Mouse (Mus musculus) G1E-ER4 (cell line): ENCODE data around the gene Gm10134. TPM values are rescaled to one million over a fixed set of nuclear protein-coding genes. Genes with fewer than 3 reads are reported as not detected.

Source experiments
- GATA1 ChIP-seq: IDR thresholded peaks from one replicate; pipeline ENCODE4 v1.8.0; 2012; ENCODE audit warnings: low read length, inconsistent platforms
- polyA plus RNA-seq: library from polyadenylated mRNA; stranded (reverse); fragments of >175 nt; gene quantifications from 2 replicates; pipeline ENCODE4 v1.2.3, GENCODE M21; 2012

Gene Gm10134
- not detected in 2 replicates for polyA plus RNA-seq

DNA sequence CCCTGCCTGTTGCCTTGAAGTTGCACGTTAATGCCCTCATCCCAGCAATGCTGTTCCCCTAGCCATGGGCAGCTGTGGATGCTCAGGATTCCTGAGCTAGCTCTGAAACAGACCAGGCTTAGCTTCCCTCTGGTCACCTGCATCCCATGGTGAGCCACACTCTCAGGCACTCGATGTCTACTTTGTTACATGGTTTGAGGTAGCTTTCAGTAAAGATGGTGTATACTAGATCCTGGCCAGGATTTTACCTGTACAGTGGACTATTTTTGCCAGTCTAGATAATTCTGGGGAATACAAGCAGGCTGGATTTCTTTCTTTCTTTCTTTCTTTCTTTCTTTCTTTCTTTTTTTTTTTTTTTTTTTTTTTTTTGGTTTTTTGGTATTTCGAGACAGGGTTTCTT, at the start of gene Gm10134:
Gm10134 (plus strand) TSS at position 301 of the 400 bp plus-strand sequence.
- TF ChIP-seq GATA1, result no peak

- TF ChIP-seq GATA1, result no peak
Measured at GRCm38 (mm10) chr2:28456616-28457015, 49.3 kb upstream of the Gm10134 start.

DNA sequence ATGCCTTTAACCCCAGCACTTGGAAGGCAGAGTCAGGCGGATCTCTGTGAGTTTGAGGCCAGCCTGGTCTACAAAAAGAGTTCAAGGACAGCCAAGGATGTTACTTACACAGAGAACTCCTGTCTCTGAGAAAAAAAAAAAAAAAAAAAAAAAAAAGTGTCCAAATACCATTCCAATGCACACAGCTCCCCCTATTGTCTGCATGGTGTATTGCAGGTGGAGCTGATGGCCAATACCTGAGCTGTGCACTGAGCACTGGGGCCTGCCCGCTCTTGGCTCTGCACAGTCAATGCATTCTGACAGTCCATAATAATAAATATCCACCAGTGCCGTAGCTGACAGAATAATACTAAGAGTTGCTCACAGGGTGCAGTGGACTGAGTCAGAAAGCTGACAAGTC, 42.0 kb upstream of the Gm10134 start:
- TF ChIP-seq GATA1, result no peak

GRCm38 (mm10) chr2:28464919-28465318, 41.0 kb upstream of the Gm10134 start:
- no peak for TF ChIP-seq GATA1

DNA sequence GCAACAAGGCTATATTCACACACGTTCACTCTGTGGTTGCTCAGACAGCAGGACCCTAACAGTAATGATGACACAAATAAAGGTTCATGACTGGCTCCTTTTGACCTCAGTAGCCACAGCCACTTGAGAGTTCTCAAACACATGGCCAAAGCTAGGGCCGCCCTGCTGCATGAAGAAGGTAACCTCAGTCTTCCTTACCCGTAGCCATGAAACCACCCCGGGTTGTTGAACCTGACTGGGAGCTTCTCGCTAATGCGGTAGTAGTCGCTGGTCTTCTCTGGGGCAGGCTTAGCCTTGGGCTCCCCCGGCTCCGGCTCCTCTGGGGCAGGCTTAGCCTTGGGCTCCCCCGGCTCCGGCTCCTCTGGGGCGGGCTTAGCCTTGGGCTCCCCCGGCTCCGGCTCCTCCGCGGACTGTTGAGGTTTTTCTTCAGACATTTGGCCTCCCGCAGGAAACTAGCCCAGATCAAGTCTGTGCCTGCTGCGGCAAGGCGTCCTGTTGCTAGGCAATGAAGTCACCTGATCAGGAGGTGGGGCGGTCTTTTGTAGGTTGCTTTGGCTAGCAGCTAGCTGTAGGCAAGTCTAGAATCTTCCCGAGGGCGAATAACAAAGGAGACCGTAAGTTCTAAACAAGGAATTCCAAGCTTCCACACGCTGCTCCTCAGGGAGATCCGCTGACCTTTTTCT, 39.9 kb upstream of the Gm10134 start, which contains the start of gene 1700007K13Rik:
1700007K13Rik (minus strand) TSS at position 497 of the 683 bp plus-strand sequence.
- no peak for TF ChIP-seq GATA1

GRCm38 (mm10) chr2:28467860-28468485, 37.9 kb upstream of the Gm10134 start, which contains the start of gene Mrps2:
Mrps2 (plus strand) TSS chr2:28468066.
- TF ChIP-seq GATA1, result no peak

GRCm38 (mm10) chr2:28468486-28469225, 37.2 kb upstream of the Gm10134 start:
- no peak for TF ChIP-seq GATA1

GRCm38 (mm10) chr2:28469461-28469860, 36.4 kb upstream of the Gm10134 start:
- no peak for TF ChIP-seq GATA1

DNA sequence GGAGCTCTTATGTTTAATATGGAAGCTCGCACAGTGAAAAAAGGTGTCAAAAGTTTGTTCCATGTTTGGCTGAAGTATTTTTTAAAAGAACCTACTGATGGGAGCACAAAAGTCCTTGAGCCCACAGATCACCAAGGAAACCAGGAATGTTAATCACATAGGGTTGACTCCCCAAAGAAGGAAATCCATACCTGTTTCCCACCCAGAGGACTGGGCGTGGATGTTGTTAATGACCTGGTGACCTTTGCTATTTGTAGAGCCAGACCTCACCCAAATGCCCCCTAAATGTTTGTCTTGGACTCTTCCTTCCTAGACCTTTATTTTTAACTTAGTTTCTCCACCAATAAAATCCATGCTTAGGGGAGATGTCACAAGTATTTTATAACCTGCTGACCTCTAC, 35.3 kb upstream of the Gm10134 start:
- no peak for TF ChIP-seq GATA1

DNA sequence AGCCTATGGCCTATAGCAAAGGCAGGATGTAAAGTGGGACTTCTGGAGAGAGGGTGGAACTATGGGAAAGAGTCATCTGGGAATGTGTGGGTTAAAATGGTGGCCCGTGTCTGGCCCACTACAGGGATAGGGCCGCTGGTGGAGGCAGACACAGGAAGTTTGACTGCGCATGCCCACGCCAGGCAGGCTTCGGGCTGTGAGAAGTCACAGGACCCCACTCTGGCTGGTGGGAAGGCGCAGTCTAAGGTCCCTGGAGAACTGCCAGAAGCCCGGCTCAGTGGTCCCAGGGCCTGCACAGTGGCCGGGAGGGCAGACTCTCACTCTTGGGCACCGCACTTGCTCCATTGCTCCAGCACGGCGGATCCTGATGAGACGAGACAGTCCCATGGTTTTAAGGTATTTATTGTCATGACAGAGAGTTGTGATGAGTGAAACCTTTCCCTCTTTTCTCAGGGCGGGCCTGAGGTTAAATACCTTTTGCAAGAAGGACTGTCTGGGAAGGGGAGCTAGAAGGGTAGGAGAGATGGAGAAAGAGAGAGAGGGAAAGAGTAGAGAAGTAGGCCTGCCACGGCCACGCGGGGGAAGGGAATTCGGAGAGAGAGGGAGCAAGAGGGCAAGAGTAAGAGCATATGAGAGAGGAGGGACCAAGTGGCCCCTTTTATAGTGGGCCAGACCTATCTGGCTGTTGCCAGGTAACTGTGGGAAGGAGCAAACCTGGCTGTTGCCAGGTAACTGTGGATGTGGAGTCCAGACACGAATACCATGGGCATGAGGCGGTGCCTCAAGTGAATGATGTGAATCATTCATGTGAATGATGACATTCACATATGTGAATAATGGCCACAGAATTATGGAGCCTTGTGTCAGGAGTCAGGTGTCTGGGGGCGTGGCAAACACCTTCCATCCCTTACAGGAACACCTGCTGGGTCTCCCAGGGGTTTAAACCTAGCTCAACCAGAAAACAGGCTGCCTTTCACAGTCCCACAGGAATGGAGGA, 26.4 kb upstream of the Gm10134 start:
- no peak for TF ChIP-seq GATA1

DNA sequence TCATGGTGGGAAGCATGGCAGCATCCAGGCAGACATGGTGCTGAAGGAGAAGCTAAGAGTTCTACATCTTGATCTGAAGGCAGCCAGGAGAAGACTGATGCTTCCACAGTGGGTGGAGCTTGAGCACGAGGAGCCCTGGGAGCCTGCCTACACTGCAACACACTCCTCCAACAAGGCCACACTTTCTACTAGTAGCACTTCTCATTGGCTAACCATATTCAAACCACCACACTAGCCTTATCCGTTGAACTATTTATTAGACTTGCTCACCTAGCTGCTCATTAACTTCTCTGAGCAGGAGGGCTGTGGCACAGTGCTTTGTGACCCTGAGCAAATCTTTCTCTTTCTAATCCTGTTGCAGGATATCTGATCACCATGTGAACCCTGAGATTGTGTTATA, 22.0 kb upstream of the Gm10134 start:
- TF ChIP-seq GATA1, result no peak

DNA sequence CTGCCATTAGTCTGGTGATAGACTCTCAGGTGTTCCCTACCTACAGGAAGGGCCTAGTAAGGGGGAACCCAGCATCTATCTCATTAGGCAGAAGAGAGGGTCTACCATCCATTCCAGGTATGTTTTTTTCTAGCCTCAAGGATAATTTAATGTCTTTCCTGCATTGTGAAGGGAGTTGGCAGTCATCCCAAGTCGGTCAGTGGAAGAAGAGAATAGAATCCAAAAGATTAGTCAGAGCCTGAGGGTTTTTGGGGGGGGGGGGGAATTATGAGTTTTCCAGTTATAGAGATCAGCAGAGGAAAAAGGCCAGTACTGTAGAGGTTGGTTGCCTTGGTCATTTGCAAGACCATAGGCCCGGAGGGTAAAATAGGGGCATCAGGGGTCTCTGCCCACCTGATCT, 11.4 kb upstream of the Gm10134 start:
- no peak for TF ChIP-seq GATA1

DNA sequence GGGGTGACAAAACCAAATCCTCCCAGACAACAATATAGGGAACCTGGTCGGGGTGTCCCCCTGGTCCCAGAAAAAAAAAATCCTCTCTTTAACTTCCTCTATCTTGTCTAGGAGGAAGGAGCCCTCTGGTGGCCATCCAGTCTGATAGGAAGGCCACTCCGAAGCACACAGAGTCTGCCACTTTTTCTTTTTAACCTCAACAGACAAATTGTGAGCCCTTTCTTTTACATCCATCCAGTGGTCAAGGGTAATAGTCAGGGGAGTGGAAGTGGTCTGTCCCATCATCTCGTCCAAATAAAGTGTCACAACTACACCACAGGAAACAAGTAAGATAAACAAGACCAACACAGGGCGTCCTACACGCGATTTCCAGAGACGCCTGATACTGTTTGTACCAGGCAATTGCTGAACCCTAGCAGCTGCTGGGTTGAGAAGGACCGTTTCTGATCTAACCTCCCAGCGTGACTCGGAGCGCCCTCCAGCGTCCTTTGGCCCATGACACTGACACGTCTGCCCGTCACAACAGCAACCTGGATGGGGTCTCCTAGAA, 10.6 kb upstream of the Gm10134 start:
- TF ChIP-seq GATA1, result no peak

- TF ChIP-seq GATA1, result no peak
Measured at GRCm38 (mm10) chr2:28495801-28496595, 9.9 kb upstream of the Gm10134 start.
